Mouse (Mus musculus): ENCODE results near the gene Phf5a. TPM values are rescaled to one million over a fixed set of nuclear protein-coding genes. Genes with fewer than 3 reads are reported as not detected.

Phf5a gene
- polyA plus RNA-seq, 1 experiment = 87.9 TPM

GRCm38 (mm10) chr15:81845724-81846123 lies 26.0 kb downstream of the Phf5a start:
- no peak overlapping the region for H3K27ac ChIP-seq (ENCODE audit: control insufficient read depth, insufficient read depth, low read length)

GRCm38 (mm10) chr15:81845033-81845625 lies 26.6 kb downstream of the Phf5a start:
- TF ChIP-seq POLR2A (IDR thresholded peaks at IDR 0.05; ENCODE audit: control insufficient read depth, extremely low read depth, insufficient read depth, low read length, poor library complexity) (no peak), CTCF (IDR thresholded peaks at IDR 0.05; ENCODE audit: borderline replicate concordance, control insufficient read depth, extremely low read depth, insufficient read depth, low read length, poor library complexity) (no peak)
- H3K4me3 ChIP-seq (ENCODE audit: control insufficient read depth, insufficient read depth, low read length) = no peak overlapping the region
- H3K27ac ChIP-seq (ENCODE audit: control insufficient read depth, insufficient read depth, low read length) = no peak overlapping the region
- no peak for DNase-seq
- peaks cover 14% of the 10 kb centered on the region for H3K4me1 ChIP-seq (replicated peaks; ENCODE audit: control insufficient read depth, insufficient read depth, low read length)
- H3K27me3 ChIP-seq (ENCODE audit: control insufficient read depth, insufficient read depth, low read length) = no peaks in the 10 kb centered on the region
- 91% methylated on average over 5 of the region's 5 CpGs for WGBS
- peaks cover 20% of the 10 kb centered on the region for H3K36me3 ChIP-seq (ENCODE audit: control insufficient read depth, insufficient read depth, low read length)

More at GRCm38 (mm10) chr15:81845724-81846123, 26.0 kb downstream of the Phf5a start:
- Histone ChIP-seq H3K4me3 (ENCODE audit: control insufficient read depth, insufficient read depth, low read length) (no peak overlapping the region), H3K36me3 (ENCODE audit: control insufficient read depth, insufficient read depth, low read length) (peaks cover 26% of the 10 kb centered on the region), H3K27me3 (ENCODE audit: control insufficient read depth, insufficient read depth, low read length) (no peaks in the 10 kb centered on the region), H3K4me1 (replicated peaks; ENCODE audit: control insufficient read depth, insufficient read depth, low read length) (peaks cover 20% of the 10 kb centered on the region)
- no peak for TF ChIP-seq CTCF (IDR thresholded peaks at IDR 0.05; ENCODE audit: borderline replicate concordance, control insufficient read depth, extremely low read depth, insufficient read depth, low read length, poor library complexity)
- no peak for TF ChIP-seq POLR2A (IDR thresholded peaks at IDR 0.05; ENCODE audit: control insufficient read depth, extremely low read depth, insufficient read depth, low read length, poor library complexity)
- WGBS = 57% methylated on average over 4 of the region's 4 CpGs
- no peak for DNase-seq

- WGBS = 43% methylated on average over 7 of the region's 7 CpGs
- DNase-seq = no peak
Measured at GRCm38 (mm10) chr15:81842275-81842674, 29.4 kb downstream of the Phf5a start.

GRCm38 (mm10) chr15:81840306-81840705 lies 31.4 kb downstream of the Phf5a start:
- no peak overlapping the region for H3K27ac ChIP-seq (ENCODE audit: control insufficient read depth, insufficient read depth, low read length)

More at GRCm38 (mm10) chr15:81842275-81842674, 29.4 kb downstream of the Phf5a start:
- Histone ChIP-seq H3K4me1 (replicated peaks; ENCODE audit: control insufficient read depth, insufficient read depth, low read length) (0 out of 2 replicates have a peak, but pooled peaks cover 3% of the 10 kb centered on the region), H3K4me3 (ENCODE audit: control insufficient read depth, insufficient read depth, low read length) (no peak overlapping the region), H3K27ac (ENCODE audit: control insufficient read depth, insufficient read depth, low read length) (no peak overlapping the region), H3K27me3 (ENCODE audit: control insufficient read depth, insufficient read depth, low read length) (no peaks in the 10 kb centered on the region), H3K36me3 (ENCODE audit: control insufficient read depth, insufficient read depth, low read length) (no peaks in the 10 kb centered on the region; the same call in 1 of the 2 replicates)
- no peak for TF ChIP-seq CTCF (IDR thresholded peaks at IDR 0.05; ENCODE audit: borderline replicate concordance, control insufficient read depth, extremely low read depth, insufficient read depth, low read length, poor library complexity)
- no peak for TF ChIP-seq POLR2A (IDR thresholded peaks at IDR 0.05; ENCODE audit: control insufficient read depth, extremely low read depth, insufficient read depth, low read length, poor library complexity)

GRCm38 (mm10) chr15:81839634-81840033 lies 32.1 kb downstream of the Phf5a start:
- Histone ChIP-seq H3K4me3 (ENCODE audit: control insufficient read depth, insufficient read depth, low read length) (no peak overlapping the region), H3K27me3 (ENCODE audit: control insufficient read depth, insufficient read depth, low read length) (no peaks in the 10 kb centered on the region), H3K4me1 (replicated peaks; ENCODE audit: control insufficient read depth, insufficient read depth, low read length) (peaks cover 10% of the 10 kb centered on the region), H3K36me3 (ENCODE audit: control insufficient read depth, insufficient read depth, low read length) (no peaks in the 10 kb centered on the region), H3K27ac (ENCODE audit: control insufficient read depth, insufficient read depth, low read length) (no peak overlapping the region)
- 78% methylated on average over 5 of the region's 5 CpGs for WGBS
- no peak for TF ChIP-seq POLR2A (IDR thresholded peaks at IDR 0.05; ENCODE audit: control insufficient read depth, extremely low read depth, insufficient read depth, low read length, poor library complexity)
- TF ChIP-seq CTCF (IDR thresholded peaks at IDR 0.05; ENCODE audit: borderline replicate concordance, control insufficient read depth, extremely low read depth, insufficient read depth, low read length, poor library complexity) = no peak
- DNase-seq = no peak

More at GRCm38 (mm10) chr15:81840306-81840705, 31.4 kb downstream of the Phf5a start:
- 97% methylated on average over 7 of the region's 7 CpGs for WGBS
- peaks cover 10% of the 10 kb centered on the region for H3K4me1 ChIP-seq (replicated peaks; ENCODE audit: control insufficient read depth, insufficient read depth, low read length)
- no peak for DNase-seq
- no peaks in the 10 kb centered on the region for H3K36me3 ChIP-seq (ENCODE audit: control insufficient read depth, insufficient read depth, low read length)
- no peak overlapping the region for H3K4me3 ChIP-seq (ENCODE audit: control insufficient read depth, insufficient read depth, low read length)
- no peaks in the 10 kb centered on the region for H3K27me3 ChIP-seq (ENCODE audit: control insufficient read depth, insufficient read depth, low read length)
- no peak for TF ChIP-seq CTCF (IDR thresholded peaks at IDR 0.05; ENCODE audit: borderline replicate concordance, control insufficient read depth, extremely low read depth, insufficient read depth, low read length, poor library complexity)
- no peak for TF ChIP-seq POLR2A (IDR thresholded peaks at IDR 0.05; ENCODE audit: control insufficient read depth, extremely low read depth, insufficient read depth, low read length, poor library complexity)

GRCm38 (mm10) chr15:81838554-81839235 lies 33.0 kb downstream of the Phf5a start:
- Histone ChIP-seq H3K4me1 (replicated peaks; ENCODE audit: control insufficient read depth, insufficient read depth, low read length) (peaks cover 10% of the 10 kb centered on the region), H3K27me3 (ENCODE audit: control insufficient read depth, insufficient read depth, low read length) (no peaks in the 10 kb centered on the region), H3K27ac (ENCODE audit: control insufficient read depth, insufficient read depth, low read length) (no peak overlapping the region), H3K4me3 (ENCODE audit: control insufficient read depth, insufficient read depth, low read length) (no peak overlapping the region), H3K36me3 (ENCODE audit: control insufficient read depth, insufficient read depth, low read length) (no peaks in the 10 kb centered on the region)
- 64% methylated on average over 14 of the region's 14 CpGs for WGBS
- no peak for DNase-seq
- TF ChIP-seq POLR2A (IDR thresholded peaks at IDR 0.05; ENCODE audit: control insufficient read depth, extremely low read depth, insufficient read depth, low read length, poor library complexity) (no peak), CTCF (IDR thresholded peaks at IDR 0.05; ENCODE audit: borderline replicate concordance, control insufficient read depth, extremely low read depth, insufficient read depth, low read length, poor library complexity) (no peak)
